Mouse (Mus musculus): ENCODE measurements at regions not wholly inside any gene's neighbourhood (a gene's known extent, or its start where the extent isn't known, plus 50 kb on each side); places are given as distances from the start of the nearest gene placed in this dataset.

DNA sequence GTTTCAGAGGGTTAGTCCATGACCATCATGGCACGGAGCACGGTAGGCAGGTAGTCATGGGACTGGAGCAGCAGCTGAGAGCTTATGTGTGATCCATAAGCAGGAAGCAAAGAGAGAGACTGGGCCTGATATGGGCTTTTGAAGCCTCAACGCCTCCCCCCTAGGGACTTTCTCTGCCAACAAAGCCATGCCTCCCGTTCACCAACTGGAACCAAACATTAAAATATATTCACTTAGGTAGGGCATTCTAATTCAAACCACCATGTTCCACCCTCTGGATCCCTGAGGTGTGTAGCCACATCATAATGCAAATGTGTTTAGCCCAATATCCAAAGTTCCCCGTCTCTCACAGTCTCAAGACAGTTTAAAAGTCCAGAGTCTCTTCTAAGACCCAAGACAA, 85.3 kb upstream of the Ltbp1 start:
- DNase-seq (ENCODE audit: low read depth), result no peak

DNA sequence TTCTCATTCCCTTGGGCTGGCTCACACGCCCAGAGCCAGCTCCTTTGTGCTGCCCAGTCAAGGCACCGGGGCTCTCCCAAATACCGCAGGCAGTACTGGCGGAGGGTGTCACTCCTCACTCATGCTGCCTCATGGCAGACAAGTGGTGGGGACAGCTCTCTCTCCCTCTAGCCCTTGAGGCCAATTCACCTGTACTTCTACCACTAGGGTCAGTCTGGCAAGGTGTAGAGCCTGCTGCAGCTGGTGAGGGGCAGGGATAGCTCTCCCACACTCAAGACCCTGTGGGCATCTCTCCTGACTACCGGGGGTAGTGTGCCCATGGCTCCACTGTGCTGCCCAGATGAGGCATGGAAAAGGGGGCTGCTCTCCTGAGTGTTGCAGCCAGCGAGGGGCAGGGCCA, 84.0 kb upstream of the Ltbp1 start:
- DNase-seq (ENCODE audit: low read depth), result no peak

DNA sequence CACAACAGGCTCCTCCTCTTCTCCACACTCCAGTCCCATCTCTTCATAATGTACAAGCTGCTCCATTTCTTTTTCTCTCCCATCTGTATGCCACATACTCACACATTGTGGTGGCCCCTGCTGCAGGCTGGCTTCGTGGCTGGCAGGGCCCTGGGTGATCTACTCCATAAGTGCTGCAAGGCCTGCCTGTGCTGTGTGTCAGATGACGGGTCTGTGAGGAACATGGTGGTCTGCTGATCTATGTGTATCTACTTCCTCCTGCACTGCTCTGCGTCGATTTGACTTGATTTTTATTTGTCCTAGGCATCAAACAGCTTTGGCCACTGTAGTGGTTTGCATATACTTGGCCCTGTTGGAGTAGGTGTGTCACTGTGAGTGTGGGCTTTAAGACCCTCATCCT, 83.4 kb upstream of the Ltbp1 start:
- no peak for DNase-seq (ENCODE audit: low read depth)

DNA sequence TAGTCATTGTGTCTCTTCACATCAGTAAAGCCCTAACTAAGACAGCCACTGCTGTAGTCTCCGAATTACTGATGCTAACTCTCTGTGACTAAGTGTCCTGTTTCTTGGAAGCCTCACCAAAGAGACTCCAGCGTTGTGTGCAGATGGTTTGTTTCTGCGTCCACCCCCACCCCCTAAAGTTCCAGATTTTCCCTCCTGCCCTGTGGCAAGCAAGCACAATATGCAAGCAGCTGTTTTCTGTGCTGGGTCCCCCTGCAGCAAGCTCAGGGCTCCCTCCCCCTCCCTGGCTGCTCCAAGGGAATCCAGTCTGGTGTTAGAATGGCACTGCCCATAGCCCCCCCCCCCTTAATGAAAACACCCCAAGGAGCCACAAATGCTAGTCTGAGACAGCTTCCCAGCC, 82.8 kb upstream of the Ltbp1 start:
- DNase-seq (ENCODE audit: low read depth), result no peak

DNA sequence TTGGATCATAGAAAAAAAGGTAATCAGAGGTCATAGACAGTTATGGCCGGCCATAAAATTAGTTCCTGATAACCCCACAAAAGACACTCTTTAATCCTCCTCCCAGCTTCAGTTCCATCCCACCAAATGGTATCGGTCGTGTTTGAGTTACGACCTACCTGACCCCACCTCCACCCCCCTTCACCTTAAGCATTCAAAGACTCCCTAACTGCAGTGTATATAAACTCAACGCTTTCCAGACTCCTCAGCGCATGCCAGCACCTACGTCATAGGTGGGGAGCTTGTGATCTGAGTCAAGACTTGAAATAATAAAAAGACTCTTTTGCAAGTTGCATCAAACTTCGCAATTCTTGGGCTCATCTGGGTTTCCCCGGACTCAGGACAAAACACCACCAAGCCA, 82.3 kb upstream of the Ltbp1 start:
- no peak for DNase-seq (ENCODE audit: low read depth)

DNA sequence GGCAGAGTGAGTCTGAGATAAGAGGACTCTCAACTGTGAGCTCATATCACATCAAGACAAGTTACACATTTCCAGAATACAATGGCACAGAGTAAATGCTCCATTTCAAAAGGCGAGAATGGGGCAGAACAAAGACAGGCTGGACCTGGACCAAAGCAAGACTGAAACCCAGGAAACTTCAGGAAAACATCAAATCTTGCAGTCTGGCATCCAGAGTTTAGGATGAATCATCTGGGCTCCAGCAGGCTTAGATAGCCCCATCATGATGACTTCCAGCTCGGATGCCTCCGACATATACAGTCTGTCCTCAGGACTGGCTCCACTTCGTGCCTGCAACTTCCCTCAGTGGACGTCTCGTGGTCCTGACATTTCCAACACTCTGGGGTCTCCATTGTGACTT, 80.2 kb upstream of the Ltbp1 start:
- DNase-seq (ENCODE audit: low read depth), result no peak

DNA sequence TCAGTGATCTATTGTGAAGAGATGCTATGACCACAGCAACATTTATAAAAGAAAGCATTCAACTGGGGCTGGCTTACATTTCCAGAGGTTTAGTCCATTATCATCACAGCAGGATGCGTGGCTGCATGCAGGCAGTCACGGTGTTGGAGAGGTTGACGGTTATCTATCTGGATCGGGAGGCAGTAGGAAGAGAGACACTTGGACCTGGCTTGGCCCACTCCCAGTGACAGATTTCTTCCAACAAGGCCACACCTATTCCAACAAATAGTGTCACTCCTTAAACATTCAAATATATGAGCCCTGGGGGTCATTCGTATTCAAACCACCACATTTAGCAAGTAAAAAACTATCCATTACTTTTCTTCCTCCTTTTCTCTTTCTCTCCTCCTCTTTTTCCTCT, 77.4 kb upstream of the Ltbp1 start:
- no peak for DNase-seq (ENCODE audit: low read depth)

DNA sequence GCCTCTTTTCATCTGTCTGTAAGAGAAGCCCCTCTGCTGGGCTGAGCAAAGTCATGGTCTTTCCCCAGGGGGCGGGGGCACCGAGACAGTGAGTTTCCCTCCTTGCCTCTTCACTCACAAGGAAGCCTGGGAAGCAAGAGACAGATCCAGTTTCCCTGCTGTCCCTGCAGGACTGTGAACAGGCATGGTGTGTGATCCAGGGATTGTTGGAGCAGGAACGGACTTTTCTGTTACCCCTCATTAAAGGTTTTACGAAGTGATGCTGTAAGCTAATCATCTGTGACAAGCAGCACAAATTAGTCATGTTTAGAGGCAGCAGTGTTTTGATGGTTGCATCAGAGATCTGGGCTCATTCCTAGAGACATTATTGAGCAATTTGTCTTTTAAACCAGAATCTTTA, 73.8 kb upstream of the Ltbp1 start:
- DNase-seq (ENCODE audit: low read depth), result peak; percentile 63

DNA sequence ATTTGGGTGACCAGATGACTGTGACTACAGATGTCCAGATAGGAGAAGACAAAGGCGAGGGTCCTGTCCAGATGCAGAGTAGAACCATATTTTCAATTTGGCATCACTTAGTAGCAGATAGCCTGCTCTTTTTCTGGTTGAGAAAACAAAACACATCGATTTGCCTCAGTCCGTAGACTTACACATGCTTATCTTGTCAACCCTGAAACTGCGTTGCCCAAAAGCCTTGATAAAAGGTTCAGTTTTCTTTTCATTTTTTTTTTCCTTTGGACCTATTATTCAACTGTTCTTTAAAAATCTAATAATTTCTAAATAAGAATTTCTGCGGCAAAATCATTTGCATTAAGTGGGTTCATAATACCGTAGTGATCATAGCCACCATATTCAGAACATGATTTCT, 64.0 kb upstream of the Ltbp1 start:
- DNase-seq (ENCODE audit: low read depth), result no peak

DNA sequence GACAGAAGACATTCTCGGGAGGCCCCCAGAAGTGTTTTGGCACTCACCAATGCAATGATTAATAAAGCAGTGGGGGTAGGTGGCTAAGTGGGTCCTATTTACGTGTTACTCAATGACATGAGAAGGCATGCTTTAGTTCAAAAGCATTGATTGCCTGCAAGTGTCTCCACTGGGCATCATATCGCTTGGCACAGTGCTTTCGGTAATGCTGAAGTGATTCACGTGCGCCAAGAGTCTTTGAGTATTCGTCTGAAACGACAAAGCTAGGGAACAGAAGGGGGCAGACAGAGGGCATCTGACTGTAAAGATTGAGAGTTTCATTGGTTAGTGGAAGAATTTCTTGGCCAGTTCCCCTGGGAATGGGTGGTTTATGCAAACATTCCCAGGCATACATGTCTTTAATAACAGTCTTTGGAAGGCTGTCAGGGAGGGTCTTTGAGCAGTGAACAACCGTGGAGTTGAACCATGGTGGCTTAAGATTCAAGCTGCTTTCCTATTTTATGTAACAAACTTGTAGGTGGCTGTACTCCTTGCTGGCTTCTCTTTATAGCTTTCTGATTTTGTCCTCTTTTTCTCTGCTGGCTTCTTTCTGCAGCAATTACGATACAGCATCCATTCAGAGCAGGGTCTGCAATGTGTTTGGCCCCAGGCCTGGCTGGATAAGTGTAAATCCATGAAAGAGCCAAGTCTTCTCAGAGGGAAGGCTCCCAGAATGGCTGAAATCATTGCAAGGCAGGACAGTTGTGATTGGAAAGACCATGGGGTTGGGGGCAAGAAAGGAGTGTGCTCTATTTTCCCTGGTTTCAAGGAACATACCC, 62.2 kb upstream of the Ltbp1 start:
- peak; percentile 22 for DNase-seq (ENCODE audit: low read depth)

DNA sequence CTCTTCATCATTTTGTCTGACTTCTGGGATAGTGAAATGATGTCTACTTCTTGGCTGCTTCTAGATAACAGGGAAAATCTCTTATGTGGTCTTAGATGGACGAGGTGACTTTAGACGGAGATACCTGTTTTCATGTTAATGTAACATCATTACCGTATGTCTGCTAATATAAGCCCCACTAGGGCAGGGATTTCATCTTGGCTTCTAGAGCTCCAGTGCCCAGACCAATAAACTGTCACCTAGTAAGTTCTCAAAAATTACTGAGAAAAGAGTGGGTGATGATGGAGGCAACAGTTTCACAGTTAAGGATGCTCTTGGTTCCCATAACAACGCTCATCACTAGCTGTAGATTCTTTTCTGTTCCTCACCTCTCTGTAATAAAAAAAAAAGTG, 61.6 kb upstream of the Ltbp1 start:
- no peak for DNase-seq (ENCODE audit: low read depth)

DNA sequence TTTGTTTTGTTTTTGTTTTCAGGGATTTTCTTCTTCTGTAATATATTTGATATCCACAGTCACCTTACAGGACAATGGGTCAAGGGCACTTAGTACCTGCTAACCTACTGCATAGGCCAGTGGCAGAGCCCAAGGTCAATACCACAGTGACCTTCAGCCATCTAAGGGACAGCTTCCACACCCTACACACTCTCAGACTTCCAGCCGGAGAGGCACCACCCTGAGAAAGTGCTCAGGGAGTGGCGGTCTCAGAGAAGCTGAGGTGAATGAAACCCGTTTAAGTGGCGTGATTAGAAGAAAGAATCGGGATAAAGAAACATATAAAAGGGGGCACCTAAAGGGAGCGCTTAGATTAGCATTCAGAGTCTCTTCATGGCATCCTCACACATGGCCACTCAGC, 60.2 kb upstream of the Ltbp1 start:
- DNase-seq (ENCODE audit: low read depth), result no peak

DNA sequence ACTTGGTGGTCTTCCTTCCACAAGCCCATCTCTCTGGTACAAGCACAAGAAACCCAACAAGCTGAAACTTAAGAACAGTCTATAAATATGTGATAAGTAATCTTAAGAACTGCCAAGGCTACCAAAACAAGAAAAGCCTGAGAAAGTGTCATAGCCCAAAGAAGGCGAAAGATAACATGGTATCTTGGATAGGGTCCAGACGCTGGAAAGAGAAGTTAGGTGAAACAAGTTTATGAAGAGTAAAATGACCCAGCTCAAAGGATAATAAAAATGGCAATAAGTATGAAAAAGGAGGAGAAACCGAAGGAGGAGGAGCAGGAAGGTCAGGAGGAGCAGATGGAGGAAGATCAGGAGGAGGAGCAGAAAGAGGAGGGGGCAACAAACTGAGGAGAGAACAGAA, 56.9 kb upstream of the Ltbp1 start:
- DNase-seq (ENCODE audit: low read depth), result no peak

DNA sequence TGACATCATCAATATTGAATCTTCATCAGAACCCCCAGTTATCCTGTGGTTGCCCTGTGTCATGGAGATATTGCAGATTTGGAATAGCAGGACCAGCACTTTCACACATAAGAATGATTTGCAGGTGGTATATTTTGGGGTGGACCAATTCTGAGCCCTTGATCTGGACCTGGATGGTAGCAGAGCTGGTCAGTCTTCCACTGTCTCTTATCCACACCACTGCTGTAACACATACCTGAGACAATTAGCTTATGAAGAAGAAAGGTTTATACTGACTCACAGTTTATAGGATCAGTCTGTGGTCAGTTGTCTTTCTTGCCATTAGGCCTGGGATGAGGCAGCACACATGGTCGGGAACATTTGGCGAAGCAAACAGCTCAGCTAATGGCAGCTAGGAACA, 55.1 kb upstream of the Ltbp1 start:
- DNase-seq (ENCODE audit: low read depth), result no peak

DNA sequence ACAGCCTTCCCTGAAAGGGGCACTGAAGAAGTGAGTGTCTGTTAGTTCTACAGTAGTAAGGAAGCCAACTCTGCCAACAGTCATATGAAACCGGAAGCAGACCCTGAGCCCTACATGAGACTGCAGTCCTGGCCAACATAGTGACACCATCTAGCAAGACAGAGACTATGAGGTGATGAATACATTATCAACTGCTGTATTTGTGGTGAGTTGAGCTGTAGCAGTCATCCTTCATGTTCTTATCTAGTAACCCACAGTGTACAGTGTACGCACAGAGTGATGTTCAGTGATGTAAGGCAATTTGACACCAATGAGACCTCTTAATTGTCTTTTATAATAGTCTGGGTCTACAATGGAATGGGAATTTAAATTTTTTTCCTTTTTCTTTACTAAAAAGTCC, 50.4 kb upstream of the Ltbp1 start:
- DNase-seq (ENCODE audit: low read depth), result no peak

Measured in NIH3T3 (cell line).